Mouse (Mus musculus) midbrain, postnatal 0 days (tissue): Measurements from ENCODE around the gene Dna2. TPM values are rescaled to one million over a fixed set of nuclear protein-coding genes. Genes with fewer than 3 reads are reported as not detected.
"Not testable (repeated sequence)": the region's sequence is repeated elsewhere in the genome, so short reads cannot be mapped to it uniquely, and the experiment has no call there.

ENCODE experiments used
- ATAC-seq: fragments of 200-750 bp; cut with Nextera tagmentation; 2 replicates; pipeline ENCODE4 v1.8.0; 2017; ENCODE audit warnings: moderate number of reproducible peaks, mild to moderate bottlenecking, moderate TSS enrichment, moderate library complexity; ENCODE audit not compliant: low FRiP score
- DNase-seq: peaks from one replicate; pipeline ENCODE4 v3.0.0-alpha.2; 2015; ENCODE audit warnings: low spot score
- H3K27ac ChIP-seq: fragments of 300-500 bp; sonication (generic); 2 replicates; pipeline ENCODE4 v1.5.1; 2014; ENCODE audit warnings: low read depth, mild to moderate bottlenecking, low read length, mixed read lengths
- H3K27me3 ChIP-seq: fragments of 300-500 bp; sonication (generic); 2 replicates; pipeline ENCODE4 v1.6.1; 2014; ENCODE audit warnings: low read length, control low read depth, mixed read lengths; ENCODE audit not compliant: insufficient read depth
- H3K36me3 ChIP-seq: fragments of 300-500 bp; sonication (generic); 2 replicates; pipeline ENCODE4 v1.6.1; 2014; ENCODE audit warnings: low read length, control low read depth, mixed read lengths; ENCODE audit not compliant: insufficient read depth
- H3K4me1 ChIP-seq: fragments of 300-500 bp; sonication (generic); 2 replicates; pipeline ENCODE4 v1.6.1; 2014; ENCODE audit warnings: mild to moderate bottlenecking, control low read depth, antibody characterized with exemption, low read length, mixed read lengths; ENCODE audit not compliant: insufficient read depth
- H3K4me2 ChIP-seq: fragments of 300-500 bp; sonication (generic); 2 replicates; pipeline ENCODE4 v1.6.1; 2014; ENCODE audit warnings: low read depth, mild to moderate bottlenecking, low read length, mixed read lengths; ENCODE audit not compliant: poor library complexity, severe bottlenecking
- H3K4me3 ChIP-seq: fragments of 300-500 bp; sonication (generic); 2 replicates; pipeline ENCODE4 v1.5.1; 2014; ENCODE audit warnings: low read depth, mild to moderate bottlenecking, low read length, moderate library complexity
- H3K9ac ChIP-seq: fragments of 300-500 bp; sonication (generic); replicated peaks from 2 replicates; pipeline ENCODE4 v1.6.1; 2014; ENCODE audit warnings: mild to moderate bottlenecking, low read length, moderate library complexity, mixed read lengths; ENCODE audit not compliant: poor library complexity, severe bottlenecking
- H3K9me3 ChIP-seq: fragments of 300-500 bp; sonication (generic); 2 replicates; pipeline ENCODE4 v1.6.1; 2016; ENCODE audit warnings: low read length, control low read depth
- CTCF ChIP-seq: IDR thresholded peaks from 2 replicates; pipeline ENCODE4 v1.5.1; 2016; ENCODE audit warnings: antibody characterized with exemption, mild to moderate bottlenecking
- WGBS: fragments of 180-500 bp; shearing (Covaris S2); extraction: QIAGEN DNeasy Blood & Tissue Kit; methylation state at CpG from one replicate; pipeline ENCODE4 v1.1.7; 2014; 5-methylcytosine and 5-hydroxymethylcytosine counted together
- polyA plus RNA-seq: library from polyadenylated mRNA; unstranded; fragments of >200 nt; fragmentation: Nextera tagmentation; extraction: Ambion mirVana; gene quantifications from 2 replicates; pipeline ENCODE4 v1.2.1, GENCODE M21; 2015
- total RNA-seq: library from RNA; depleted of rRNA; stranded (reverse); fragments of >200 nt; gene quantifications from 2 replicates; pipeline ENCODE4 v1.2.3, GENCODE M21; 2014

Gene Dna2
- total and polyA plus RNA-seq, 2 experiments from 2014 or later, result 2.6 to 3.5 TPM

DNA sequence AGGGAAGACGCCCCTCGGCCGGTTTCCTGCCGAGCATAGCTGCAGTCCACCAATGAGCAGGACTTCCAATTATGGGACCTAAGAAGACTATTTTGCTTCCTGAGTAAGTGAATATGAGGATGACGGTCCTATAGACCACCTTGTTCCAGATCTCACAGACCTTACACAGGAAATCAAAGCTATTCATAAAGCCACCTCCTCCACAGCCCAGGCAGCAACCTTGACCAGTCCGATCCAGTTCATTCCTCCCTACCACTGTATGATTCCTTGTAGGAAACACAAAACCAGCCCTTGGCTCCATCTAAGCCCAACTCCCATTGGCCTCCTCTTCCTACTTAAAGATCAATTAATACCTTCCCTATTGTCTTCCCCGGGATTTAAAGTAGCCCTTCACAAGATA, 40.5 kb upstream of the Dna2 start:
- Histone ChIP-seq H3K27ac (no peak overlapping the region), H3K9ac (no peak overlapping the region), H3K36me3 (no peaks in the 10 kb centered on the region), H3K4me2 (no peak overlapping the region), H3K4me3 (no peak overlapping the region), H3K9me3 (no peaks in the 10 kb centered on the region), H3K27me3 (no peaks in the 10 kb centered on the region), H3K4me1 (no peaks in the 10 kb centered on the region)
- WGBS, result 94% methylated on average over 7 of the region's 7 CpGs
- no peak for TF ChIP-seq CTCF
- DNase-seq, result no peak
- no peak for ATAC-seq

DNA sequence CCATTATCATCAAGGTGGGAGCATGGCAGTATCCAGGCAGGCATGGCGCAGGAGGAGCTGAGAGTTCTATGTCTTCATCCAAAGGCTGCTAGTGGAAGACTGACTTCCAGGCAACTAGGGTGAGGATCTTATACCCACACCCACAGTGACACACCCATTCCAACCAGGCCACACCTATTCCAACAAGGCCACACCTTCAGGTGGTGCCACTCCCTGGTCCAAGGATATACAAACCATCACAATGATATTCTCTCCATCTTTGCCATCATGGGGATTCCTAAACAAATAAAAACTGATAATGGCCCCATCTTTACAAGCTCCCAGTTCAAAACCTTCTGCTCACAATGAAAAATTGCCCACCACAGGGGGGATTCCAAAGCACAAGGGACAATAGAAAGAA, 37.9 kb upstream of the Dna2 start, which contains the start of gene Tet1:
Tet1 (minus strand) TSS at position 101 of the 400 bp plus-strand sequence.
- not testable (repeated sequence) for H3K9ac ChIP-seq, H3K4me2 ChIP-seq, DNase-seq, H3K4me1 ChIP-seq, H3K9me3 ChIP-seq, H3K4me3 ChIP-seq, H3K36me3 ChIP-seq, H3K27me3 ChIP-seq, H3K27ac ChIP-seq, ATAC-seq
- no CpG with 5 or more reads among the region's 1 CpGs for WGBS

DNA sequence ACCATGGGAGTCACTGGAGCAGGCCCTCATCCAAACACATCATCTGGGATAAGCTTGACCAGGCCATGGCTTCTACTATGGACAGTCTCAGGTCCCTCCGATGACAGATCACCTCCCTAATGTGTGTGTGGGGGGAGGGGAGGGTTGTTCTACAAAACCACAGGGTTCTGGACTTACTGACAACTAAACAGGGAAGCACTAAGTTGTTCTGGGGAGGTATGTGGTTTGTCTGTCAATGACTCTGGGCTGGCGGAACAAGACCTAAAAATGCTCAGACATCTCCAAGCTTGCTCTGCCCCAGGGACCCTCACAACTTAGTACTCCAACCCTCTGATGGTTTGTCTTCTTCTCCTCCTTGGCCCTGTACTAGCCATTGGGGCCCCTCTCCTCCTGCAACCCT, 35.7 kb upstream of the Dna2 start:
- no peaks in the 10 kb centered on the region for H3K27me3 ChIP-seq
- H3K27ac ChIP-seq, result no peak overlapping the region
- H3K36me3 ChIP-seq, result no peaks in the 10 kb centered on the region
- no peak overlapping the region for H3K9ac ChIP-seq
- H3K9me3 ChIP-seq, result no peaks in the 10 kb centered on the region
- TF ChIP-seq CTCF, result no peak
- H3K4me3 ChIP-seq, result no peak overlapping the region
- 94% methylated on average over 2 of the region's 2 CpGs for WGBS
- H3K4me2 ChIP-seq, result no peak overlapping the region
- H3K4me1 ChIP-seq, result no peaks in the 10 kb centered on the region
- no peak for DNase-seq
- no peak for ATAC-seq

DNA sequence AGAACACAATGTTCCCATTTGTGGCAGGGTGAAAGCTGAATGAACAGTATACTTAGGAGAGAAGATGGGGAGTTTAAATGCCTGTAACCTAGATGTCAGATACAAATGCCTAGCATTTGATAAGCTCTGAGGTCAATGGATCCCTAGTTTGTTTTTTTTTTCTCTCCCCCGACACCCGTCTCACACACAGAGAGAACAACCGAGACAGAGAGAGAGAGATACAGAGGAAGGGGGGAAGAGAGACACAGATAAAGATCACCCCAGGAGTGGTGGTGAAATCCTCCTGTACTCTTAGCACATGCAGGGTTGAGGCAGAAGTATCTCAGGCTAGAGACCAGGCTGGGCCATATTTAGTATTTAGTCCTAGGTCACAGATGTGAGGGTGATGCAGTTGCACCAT, 27.8 kb upstream of the Dna2 start:
- H3K4me1 ChIP-seq, result no peaks in the 10 kb centered on the region
- H3K27ac ChIP-seq, result no peak overlapping the region
- H3K9ac ChIP-seq, result no peak overlapping the region
- ATAC-seq (no peak), DNase-seq (no peak)
- H3K9me3 ChIP-seq, result no peaks in the 10 kb centered on the region
- 93% methylated on average over 3 of the region's 3 CpGs for WGBS
- H3K36me3 ChIP-seq, result no peaks in the 10 kb centered on the region
- H3K4me2 ChIP-seq, result no peak overlapping the region
- H3K27me3 ChIP-seq, result no peaks in the 10 kb centered on the region
- H3K4me3 ChIP-seq, result no peak overlapping the region
- TF ChIP-seq CTCF, result no peak

DNA sequence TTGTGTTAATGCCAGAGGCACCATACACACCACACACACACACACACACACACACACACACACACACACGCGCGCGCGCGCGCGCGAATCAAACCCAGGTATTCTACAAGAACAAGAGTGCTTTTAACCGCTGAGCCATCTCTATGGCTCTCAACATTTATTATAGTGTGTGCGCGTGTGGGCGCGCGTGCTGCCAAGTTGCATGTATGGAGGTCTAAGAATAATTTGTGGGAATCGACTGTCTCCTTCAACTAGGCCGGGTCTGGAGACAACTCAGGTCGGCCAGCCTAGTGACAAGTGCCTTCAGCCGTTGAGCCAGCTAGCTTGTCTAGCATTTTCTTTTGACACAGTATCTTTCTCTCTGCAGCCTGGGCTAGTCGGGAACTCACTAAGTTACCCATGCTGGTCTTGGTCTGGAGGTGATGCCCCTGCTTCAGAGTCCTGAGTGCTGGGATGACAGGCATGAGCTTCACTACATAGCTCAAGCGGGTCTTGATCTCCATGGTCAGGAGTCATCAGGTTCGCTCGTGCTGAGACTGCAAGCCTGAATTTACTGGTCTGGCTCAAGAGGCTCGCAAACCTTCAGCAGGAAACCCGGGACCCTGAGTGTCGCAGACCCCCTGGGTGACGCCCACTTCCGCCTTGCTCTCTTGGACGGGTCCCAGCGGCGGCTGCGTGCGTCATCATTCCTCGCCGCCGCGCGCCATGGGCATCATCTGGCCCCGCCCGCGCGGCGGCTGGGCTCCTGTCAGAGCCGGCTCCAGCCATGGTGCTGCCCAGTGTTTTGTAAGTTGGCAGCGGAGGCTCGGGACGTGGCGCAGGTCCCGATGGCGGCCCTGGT, 26.7 kb upstream of the Dna2 start, which contains the start of gene Slc25a16:
Slc25a16 (plus strand) TSS at position 709 of the 841 bp plus-strand sequence.
- peak within 1 kb of the TSS; percentile 70 for H3K4me2 ChIP-seq
- ATAC-seq, result peak; percentile 95
- H3K36me3 ChIP-seq, result no peaks in the 10 kb centered on the region
- peak within 1 kb of the TSS; percentile 90 for H3K27ac ChIP-seq
- TF ChIP-seq CTCF, result no peak
- H3K27me3 ChIP-seq, result no peaks in the 10 kb centered on the region
- 6% methylated on average over 49 of the region's 50 CpGs for WGBS
- H3K4me3 ChIP-seq, result peak within 1 kb of the TSS; percentile 99
- H3K4me1 ChIP-seq, result no peaks in the 10 kb centered on the region
- DNase-seq, result peak; percentile 96
- no peaks in the 10 kb centered on the region for H3K9me3 ChIP-seq
- H3K9ac ChIP-seq, result peak within 1 kb of the TSS; percentile 93

DNA sequence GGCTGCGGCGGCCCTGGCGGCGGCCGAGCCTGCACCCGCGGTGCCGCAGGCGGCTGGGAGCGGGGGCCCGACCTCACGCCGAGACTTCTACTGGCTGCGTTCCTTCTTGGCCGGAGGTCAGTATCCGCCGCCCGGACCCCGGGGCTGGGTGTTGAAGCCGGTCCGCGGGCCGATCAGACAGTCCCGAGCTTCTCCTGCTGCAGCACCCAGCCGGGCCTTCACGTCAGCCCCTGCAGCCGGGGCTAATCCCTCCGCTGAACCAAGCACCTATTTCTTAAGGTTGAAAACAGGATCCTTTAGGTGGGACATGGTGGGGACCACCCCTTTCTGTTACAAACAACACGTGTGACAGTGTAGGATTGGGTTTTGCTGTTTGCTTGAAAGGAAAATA, 26.1 kb upstream of the Dna2 start:
- Histone ChIP-seq H3K4me1 (no peaks in the 10 kb centered on the region), H3K9ac (peak overlapping the region; percentile 93), H3K27me3 (no peaks in the 10 kb centered on the region), H3K9me3 (no peaks in the 10 kb centered on the region), H3K27ac (peak overlapping the region; percentile 90), H3K36me3 (no peaks in the 10 kb centered on the region), H3K4me2 (peak overlapping the region; percentile 70), H3K4me3 (peak overlapping the region; percentile 99)
- DNase-seq (no peak), ATAC-seq (peak; percentile 69)
- no peak for TF ChIP-seq CTCF
- WGBS, result 0% methylated on average over 22 of the region's 29 CpGs
